Mouse (Mus musculus) heart, embryonic 14.5 days (tissue): ENCODE results near the gene Inhbe. TPM values are rescaled to one million over a fixed set of nuclear protein-coding genes. Genes with fewer than 3 reads are reported as not detected.

ENCODE experiments used
- ATAC-seq: fragments of 200-750 bp; cut with Nextera tagmentation; 2 replicates; pipeline ENCODE4 v1.8.0; 2017; ENCODE audit warnings: low read depth, moderate TSS enrichment; ENCODE audit not compliant: insufficient number of reproducible peaks, insufficient read depth, low FRiP score
- H3K27ac ChIP-seq, 2 experiments: fragments of 200-500 bp in 1 of 2; fragments of 300-500 bp in 1 of 2; sonication (generic) in 1 of 2; replicated peaks in 1 of 2; 2 replicates each; pipeline ENCODE4 v1.5.1; 2012 to 2014; ENCODE audit warnings: low read depth in 2 of 2, low read length in 2 of 2, control low read depth in 1 of 2, mild to moderate bottlenecking in 1 of 2, mixed read lengths in 1 of 2; ENCODE audit not compliant: control insufficient read depth in 1 of 2, insufficient read depth in 1 of 2
- H3K27me3 ChIP-seq: fragments of 300-500 bp; sonication (generic); 2 replicates; pipeline ENCODE4 v1.6.1; 2014; ENCODE audit warnings: mild to moderate bottlenecking, low read length, control low read depth; ENCODE audit not compliant: control insufficient read depth, insufficient read depth
- H3K36me3 ChIP-seq: fragments of 300-500 bp; sonication (generic); 2 replicates; pipeline ENCODE4 v1.6.1; 2014; ENCODE audit warnings: mild to moderate bottlenecking, control low read depth, low read length, mixed read lengths; ENCODE audit not compliant: control insufficient read depth, insufficient read depth
- H3K4me1 ChIP-seq, 2 experiments: fragments of 200-500 bp in 1 of 2; fragments of 300-500 bp in 1 of 2; sonication (generic) in 1 of 2; 2 replicates each; pipeline ENCODE4 v1.6.1; 2012 to 2014; ENCODE audit warnings: low read length in 2 of 2, control low read depth in 1 of 2, mixed read lengths in 1 of 2; ENCODE audit not compliant: control insufficient read depth in 2 of 2, insufficient read depth in 2 of 2
- H3K4me2 ChIP-seq: fragments of 300-500 bp; sonication (generic); 2 replicates; pipeline ENCODE4 v1.6.1; 2014; ENCODE audit warnings: mild to moderate bottlenecking, low read length
- H3K4me3 ChIP-seq, 2 experiments: fragments of 200-500 bp in 1 of 2; fragments of 300-500 bp in 1 of 2; sonication (generic) in 1 of 2; 2 replicates each; pipeline ENCODE4 v1.5.1; 2012 to 2014; ENCODE audit warnings: low read length in 2 of 2, mild to moderate bottlenecking in 2 of 2, control low read depth in 1 of 2, low read depth in 1 of 2, moderate library complexity in 1 of 2; ENCODE audit not compliant: control insufficient read depth in 1 of 2, insufficient read depth in 1 of 2
- H3K9ac ChIP-seq: fragments of 300-500 bp; sonication (generic); 2 replicates; pipeline ENCODE4 v1.6.1; 2014; ENCODE audit warnings: mild to moderate bottlenecking, low read length
- H3K9me3 ChIP-seq: fragments of 300-500 bp; sonication (generic); 2 replicates; pipeline ENCODE4 v1.6.1; 2016; ENCODE audit warnings: low read length, control low read depth; ENCODE audit not compliant: control insufficient read depth
- WGBS: fragments of 180-500 bp; shearing (Covaris S2); extraction: QIAGEN DNeasy Blood & Tissue Kit; methylation state at CpG from one replicate; pipeline ENCODE4 v1.1.7; 2014; 5-methylcytosine and 5-hydroxymethylcytosine counted together
- polyA plus RNA-seq: library from polyadenylated mRNA; unstranded; fragments of >200 nt; fragmentation: Nextera tagmentation; extraction: Ambion mirVana; gene quantifications from 2 replicates; pipeline ENCODE4 v1.2.1, GENCODE M21; 2014

Inhbe gene
- polyA plus RNA-seq, 1 experiment from 2014 or later = not detected

GRCm38 (mm10) chr10:127336952-127337351 is 17.3 kb downstream of the Inhbe start:
- Histone ChIP-seq H3K27me3 (peaks cover 34% of the 10 kb centered on the region), H3K4me1 (peaks cover 9 to 15% of the 10 kb centered on the region in 2 experiments; a peak in 3 of 4 replicates), H3K27ac (no peak overlapping the region), H3K9ac (no peak overlapping the region), H3K9me3 (no peaks in the 10 kb centered on the region), H3K4me2 (no peak overlapping the region), H3K4me3 (no peak overlapping the region), H3K36me3 (no peaks in the 10 kb centered on the region)
- WGBS = 54% methylated on average over 5 of the region's 5 CpGs
- no peak for ATAC-seq

GRCm38 (mm10) chr10:127335271-127335670 is 18.9 kb downstream of the Inhbe start:
- 46% methylated on average over 1 of the region's 1 CpGs for WGBS
- Histone ChIP-seq H3K27ac (no peak overlapping the region), H3K9ac (no peak overlapping the region), H3K36me3 (no peaks in the 10 kb centered on the region), H3K4me2 (no peak overlapping the region), H3K9me3 (no peaks in the 10 kb centered on the region), H3K4me3 (no peak overlapping the region), H3K27me3 (peaks cover 32% of the 10 kb centered on the region), H3K4me1 (peaks cover 5 to 7% of the 10 kb centered on the region in 2 experiments; a peak in 2 of 4 replicates)
- ATAC-seq = no peak

- Histone ChIP-seq H3K9me3 (no peaks in the 10 kb centered on the region), H3K9ac (no peak overlapping the region), H3K4me2 (no peak overlapping the region), H3K4me3 (no peak overlapping the region), H3K27me3 (peaks cover 47% of the 10 kb centered on the region), H3K27ac (no peak overlapping the region), H3K36me3 (no peaks in the 10 kb centered on the region), H3K4me1 (no peaks in the 10 kb centered on the region)
- WGBS = 55% methylated on average over 5 of the region's 5 CpGs
- ATAC-seq = no peak
Measured at GRCm38 (mm10) chr10:127333152-127333551, 21.1 kb downstream of the Inhbe start.

GRCm38 (mm10) chr10:127332211-127332874 is 21.9 kb downstream of the Inhbe start:
- Histone ChIP-seq H3K27ac (no peak overlapping the region), H3K9ac (peak overlapping the region; percentile 25; the same call in 1 of the 2 replicates), H3K4me1 (no peaks in the 10 kb centered on the region; a peak in 1 of 4 replicates), H3K36me3 (no peaks in the 10 kb centered on the region), H3K27me3 (peaks cover 48% of the 10 kb centered on the region), H3K9me3 (no peaks in the 10 kb centered on the region), H3K4me2 (peak overlapping the region; percentile 49), H3K4me3 (peak overlapping the region; percentile 0 to 25; a peak in 1 of 4 replicates)
- WGBS = 25% methylated on average over 31 of the region's 31 CpGs
- no peak for ATAC-seq

DNA sequence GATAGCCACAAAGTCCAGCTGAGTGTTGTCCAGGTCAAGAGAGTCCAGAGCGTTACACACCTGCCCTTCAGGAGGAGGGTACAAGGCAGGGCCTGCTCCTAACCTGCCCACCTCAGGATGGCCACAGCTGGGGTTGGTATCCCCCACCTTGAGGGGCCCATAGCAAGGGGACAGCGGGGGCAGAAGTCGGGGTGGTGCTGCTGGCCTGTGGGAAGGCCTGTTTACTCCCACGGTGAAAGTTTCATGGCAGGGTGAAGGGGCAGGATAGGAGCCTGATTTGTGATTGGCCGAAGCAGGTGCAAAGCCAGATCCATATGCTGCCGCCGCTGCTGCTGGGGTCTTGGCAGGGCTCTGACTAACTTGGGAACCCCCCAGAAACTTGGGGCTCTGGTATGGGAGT is 24.0 kb downstream of the Inhbe start:
- Histone ChIP-seq H3K4me3 (no peak overlapping the region), H3K9ac (no peak overlapping the region), H3K27me3 (peaks cover 63% of the 10 kb centered on the region)

DNA sequence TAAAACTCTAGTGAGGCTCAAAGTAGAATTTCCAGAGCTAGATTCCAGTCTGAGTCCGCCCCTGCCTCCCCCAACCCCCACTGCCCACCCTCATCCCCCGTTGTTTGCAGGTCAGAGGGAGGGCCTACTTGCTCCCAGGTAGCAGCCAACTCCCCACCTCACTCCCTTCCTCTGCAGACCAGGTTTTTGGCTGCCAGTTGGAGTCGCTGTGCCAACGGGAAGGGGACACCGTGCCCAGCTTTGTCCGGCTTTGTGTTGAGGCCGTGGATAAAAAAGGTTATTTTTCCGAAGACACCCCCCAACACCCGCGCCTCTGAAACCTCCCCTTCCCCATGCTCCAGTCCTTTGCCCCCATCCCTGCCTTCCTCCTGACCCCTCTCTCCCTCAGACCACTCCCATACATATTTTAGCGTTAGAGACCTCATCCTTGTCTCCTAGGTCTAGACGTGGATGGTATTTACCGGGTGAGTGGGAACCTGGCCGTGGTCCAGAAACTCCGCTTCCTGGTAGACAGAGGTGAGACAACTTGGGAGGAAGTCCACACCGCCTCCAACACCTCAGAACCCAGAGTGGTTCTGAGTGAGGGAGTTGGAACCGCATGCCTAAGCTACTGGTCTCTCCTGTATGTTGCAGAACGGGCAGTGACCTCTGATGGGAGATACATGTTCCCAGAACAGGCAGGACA is 26.6 kb downstream of the Inhbe start:
- no peaks in the 10 kb centered on the region for H3K36me3 ChIP-seq
- H3K4me2 ChIP-seq = no peak overlapping the region
- no peak overlapping the region for H3K4me3 ChIP-seq
- peaks cover 9 to 15% of the 10 kb centered on the region in 2 experiments for H3K4me1 ChIP-seq
- 44% methylated on average over 18 of the region's 18 CpGs for WGBS
- peaks cover 81% of the 10 kb centered on the region for H3K27me3 ChIP-seq
- H3K9ac ChIP-seq = no peak overlapping the region
- no peak overlapping the region for H3K27ac ChIP-seq
- no peaks in the 10 kb centered on the region for H3K9me3 ChIP-seq
- ATAC-seq = no peak

More for the DNA sequence above, 24.0 kb downstream of the Inhbe start:
- H3K4me2 ChIP-seq = no peak overlapping the region
- no peaks in the 10 kb centered on the region for H3K36me3 ChIP-seq
- H3K4me1 ChIP-seq = peaks cover 9 to 15% of the 10 kb centered on the region in 2 experiments
- ATAC-seq = no peak
- WGBS = 73% methylated on average over 7 of the region's 7 CpGs
- H3K9me3 ChIP-seq = no peaks in the 10 kb centered on the region
- H3K27ac ChIP-seq = no peak overlapping the region

- Histone ChIP-seq H3K27me3 (peaks cover 77% of the 10 kb centered on the region), H3K4me1 (peaks cover 9 to 15% of the 10 kb centered on the region in 2 experiments), H3K9me3 (no peaks in the 10 kb centered on the region), H3K4me3 (peak overlapping the region; percentile 47 to 51), H3K36me3 (no peaks in the 10 kb centered on the region), H3K27ac (no peak overlapping the region), H3K4me2 (peak overlapping the region; percentile 89), H3K9ac (peak overlapping the region; percentile 65)
- WGBS = 4% methylated on average over 28 of the region's 29 CpGs
- no peak for ATAC-seq
Measured at GRCm38 (mm10) chr10:127326828-127327227, 27.4 kb downstream of the Inhbe start.
